Mouse (Mus musculus): ENCODE measurements around the gene Fndc7. TPM values are rescaled to one million over a fixed set of nuclear protein-coding genes. Genes with fewer than 3 reads are reported as not detected.
A peak's percentile ranks its signal among the peaks of the same experiment; 100 is the strongest.

Gene Fndc7
- under 1 TPM in 1 of 2 experiments, not detected in 1; 0.09 TPM for total RNA-seq (2021)

DNA sequence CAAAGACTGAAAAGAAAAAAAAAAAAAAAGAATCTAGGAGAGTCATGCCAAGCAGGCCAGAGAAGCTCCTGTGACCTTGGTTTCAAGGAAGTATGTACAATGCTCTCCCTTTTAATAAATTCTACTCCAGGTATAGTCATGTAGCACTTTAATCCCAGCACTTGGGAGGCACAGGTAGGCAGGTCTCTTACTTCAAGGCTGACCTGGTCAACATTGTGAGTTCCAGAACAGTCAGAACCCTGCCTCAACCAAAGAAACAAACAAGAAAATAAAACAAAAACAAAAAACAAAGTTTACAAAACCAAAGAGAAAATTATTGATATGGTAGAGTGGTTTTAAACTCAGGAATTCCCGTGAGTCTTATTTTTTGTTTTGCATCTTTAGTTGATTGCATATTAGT lies at the start of gene Fndc7:
TSS of gene Fndc7 (minus strand) at position 101 of the 400 bp plus-strand sequence.
- no peak for DNase-seq (ENCODE audit: low spot score in 2 of 2)
- intact Hi-C loops (cut with DNase I) = no loop called here

DNA sequence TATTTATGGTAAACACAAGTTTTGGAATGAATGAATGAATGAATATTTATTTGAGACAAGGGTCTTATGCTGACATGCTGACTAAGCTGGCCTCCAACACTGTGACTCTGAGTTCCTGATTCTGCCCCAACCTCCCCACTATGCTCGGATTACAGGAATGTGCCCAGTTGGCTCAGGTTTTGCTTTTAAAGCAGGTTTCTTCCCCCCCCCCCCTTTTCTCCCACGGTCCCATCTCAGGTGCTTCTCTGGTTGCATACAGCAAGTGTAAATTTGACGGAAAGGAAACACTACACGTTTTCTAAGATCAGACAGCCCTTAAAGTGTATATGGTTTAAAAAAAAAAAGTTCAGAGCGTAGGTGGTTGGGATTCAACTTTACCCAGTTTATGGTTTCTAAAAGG lies 49.8 kb upstream of the Fndc7 start, which contains the start of gene Henmt1:
TSS of gene Henmt1 (plus strand) at position 301 of the 400 bp plus-strand sequence.
- intact Hi-C loops (cut with DNase I) = no loop called here
- no peak for DNase-seq (ENCODE audit: low spot score in 2 of 2)

DNA sequence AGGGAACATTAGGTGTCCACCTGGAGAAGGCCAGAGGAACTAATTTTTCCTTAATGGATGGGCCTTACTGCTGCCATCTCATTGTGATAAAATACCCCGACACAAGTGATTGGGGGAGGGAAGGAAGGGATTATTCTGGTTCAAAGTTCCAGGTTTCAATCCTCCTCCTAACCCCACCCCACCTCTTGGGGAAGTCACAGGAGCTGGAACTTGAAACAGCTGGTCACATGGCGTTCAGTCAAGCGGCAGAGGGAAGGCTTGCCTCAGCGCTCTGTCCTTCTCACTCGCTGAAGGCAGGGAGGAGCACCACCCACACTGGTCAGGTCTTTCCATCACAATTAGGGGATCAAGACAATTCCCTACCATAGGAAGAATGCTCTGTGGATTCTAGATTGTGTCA lies 48.9 kb upstream of the Fndc7 start:
- no peak for DNase-seq (ENCODE audit: low spot score in 2 of 2)
- intact Hi-C loops (cut with DNase I) = no loop called here

DNA sequence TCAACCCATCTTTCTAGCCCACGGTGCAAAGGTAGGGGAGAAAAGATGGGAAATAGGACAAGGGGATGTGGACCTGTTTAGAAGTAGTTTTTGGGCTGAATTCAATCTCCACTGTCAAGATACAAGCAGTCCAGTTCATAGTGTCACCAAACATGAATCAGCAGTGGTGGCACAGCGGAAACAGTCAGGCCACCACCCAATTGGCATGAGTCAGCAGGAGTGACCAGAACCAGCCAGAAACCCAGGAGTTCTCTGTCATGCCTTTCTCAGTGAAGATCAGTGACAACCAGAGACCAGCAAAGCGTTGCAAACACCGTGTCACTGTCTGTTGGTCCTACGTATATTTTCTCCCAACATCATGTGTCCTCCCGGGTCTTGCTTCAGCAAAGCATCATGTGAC lies 43.7 kb upstream of the Fndc7 start:
- intact Hi-C loops (cut with DNase I) = no loop called here
- DNase-seq (ENCODE audit: low spot score in 2 of 2) = no peak

DNA sequence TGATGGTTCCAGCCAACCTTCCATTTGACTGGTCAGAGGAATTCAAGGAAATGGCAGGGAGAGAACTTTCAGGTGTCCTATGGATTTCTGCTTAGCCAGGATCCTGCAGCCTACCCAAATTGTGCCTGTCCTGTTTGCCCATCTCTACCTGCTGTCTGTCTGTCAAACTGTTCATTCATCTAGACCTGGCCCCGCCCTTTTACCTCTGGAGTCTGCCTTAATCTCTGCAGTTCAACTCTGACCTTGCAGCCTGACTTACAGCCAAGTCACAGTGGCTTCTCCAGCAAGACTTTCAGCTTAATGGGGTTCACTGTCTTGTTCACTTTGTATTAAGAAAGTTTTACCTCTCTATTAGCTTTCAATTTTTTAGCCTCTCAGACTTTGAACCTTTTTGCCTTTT lies 36.5 kb upstream of the Fndc7 start:
- DNase-seq (ENCODE audit: low spot score in 2 of 2) = no peak
- intact Hi-C loops (cut with DNase I) = no loop called here

DNA sequence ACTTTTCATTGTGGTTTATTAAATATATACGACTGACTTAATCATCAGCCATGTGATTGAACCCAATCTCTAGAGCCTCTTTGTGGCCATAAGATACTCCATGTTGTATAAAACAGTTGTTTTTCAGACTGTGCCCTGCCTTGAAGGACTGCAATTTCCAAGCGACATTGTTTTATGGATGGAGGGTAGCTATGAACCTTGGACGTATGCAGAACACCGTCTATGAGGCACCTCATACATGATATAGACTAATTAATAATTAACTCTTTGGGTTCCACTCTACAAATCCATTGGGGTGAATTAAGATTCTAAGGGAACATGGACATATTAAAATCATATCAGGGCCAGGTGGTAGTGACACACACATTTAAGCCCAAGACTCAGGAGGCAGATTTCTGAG lies 35.9 kb upstream of the Fndc7 start:
- intact Hi-C loops (cut with DNase I) = no loop called here
- no peak for DNase-seq (ENCODE audit: low spot score in 2 of 2)

DNA sequence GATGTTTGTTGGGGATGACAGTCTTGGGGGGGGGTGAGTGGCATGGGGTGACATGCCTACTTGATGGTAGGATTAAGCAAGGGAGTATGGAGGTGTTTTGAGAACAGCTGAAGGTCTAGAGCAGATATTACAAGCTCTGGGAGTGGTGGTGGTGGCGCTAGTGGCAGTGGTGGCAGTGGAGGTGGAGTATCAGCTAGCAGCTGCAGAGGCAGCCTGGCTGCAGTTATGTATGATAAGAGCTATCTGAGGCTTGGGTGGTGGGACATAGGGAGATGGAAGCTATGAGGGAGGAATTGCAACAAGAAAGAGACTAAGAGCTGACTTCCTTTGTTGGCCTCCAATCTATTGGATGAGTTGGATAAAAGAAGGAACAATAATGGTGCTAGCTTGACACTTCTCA lies 32.0 kb upstream of the Fndc7 start:
- no peak for DNase-seq (ENCODE audit: low spot score in 2 of 2)

DNA sequence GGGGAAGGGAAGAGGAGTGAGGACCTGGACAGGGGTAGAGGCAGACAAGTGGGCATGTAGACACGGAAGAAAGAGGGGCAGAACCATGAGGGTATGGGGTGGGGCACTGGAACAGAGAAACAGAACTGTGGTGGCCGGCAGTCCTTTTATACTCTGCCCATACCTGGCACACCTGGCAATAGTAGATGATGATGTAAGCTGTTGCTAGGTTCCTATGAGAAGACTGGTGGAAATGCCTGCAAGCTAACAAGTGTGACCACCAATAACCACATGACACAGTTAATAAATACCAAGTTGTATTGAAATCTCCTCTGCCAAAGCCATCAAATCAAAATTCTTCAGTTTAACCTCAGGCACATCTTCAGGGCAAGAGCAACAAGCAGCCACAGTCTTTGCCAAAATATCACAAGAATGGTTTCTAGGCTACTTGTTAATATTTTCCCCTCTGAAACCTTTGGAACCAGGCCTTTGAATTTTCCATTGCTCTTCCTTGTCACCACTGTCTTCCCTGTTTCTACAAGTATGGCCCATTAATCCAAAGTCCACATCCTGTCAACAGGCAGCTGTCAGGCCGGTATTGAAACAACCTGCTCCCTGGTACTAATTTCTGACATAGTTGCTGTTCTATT lies 30.7 kb upstream of the Fndc7 start:
- intact Hi-C loops (cut with DNase I) = no loop called here
- DNase-seq (ENCODE audit: low spot score in 2 of 2) = no peak

More for the DNA sequence above, 32.0 kb upstream of the Fndc7 start:
- intact Hi-C loops (cut with DNase I) = no loop called here

DNA sequence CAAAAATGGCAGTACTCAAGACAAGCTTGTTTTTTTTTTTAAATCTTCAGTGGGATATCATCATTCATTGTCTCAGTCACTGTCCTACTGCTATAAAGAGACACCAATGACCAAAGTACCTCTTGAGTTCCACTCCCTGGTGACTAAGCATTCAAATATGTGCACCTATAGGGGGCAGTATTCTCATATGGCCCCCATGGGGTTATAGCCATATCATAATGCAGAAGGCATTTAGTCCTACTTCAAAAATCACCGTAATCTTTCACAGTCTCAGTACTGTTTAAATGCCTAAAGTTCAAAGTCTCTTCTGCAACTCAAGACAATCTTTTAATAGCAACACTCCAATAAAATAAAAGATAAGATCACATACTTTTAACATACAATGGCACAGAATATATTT lies 29.0 kb upstream of the Fndc7 start:
- DNase-seq (ENCODE audit: low spot score in 2 of 2) = no peak
- intact Hi-C loops (cut with DNase I) = loop anchor here (10.0 kb wide), 1 partner anchor 576 kb away; no protein-coding TSS in a partner anchor

DNA sequence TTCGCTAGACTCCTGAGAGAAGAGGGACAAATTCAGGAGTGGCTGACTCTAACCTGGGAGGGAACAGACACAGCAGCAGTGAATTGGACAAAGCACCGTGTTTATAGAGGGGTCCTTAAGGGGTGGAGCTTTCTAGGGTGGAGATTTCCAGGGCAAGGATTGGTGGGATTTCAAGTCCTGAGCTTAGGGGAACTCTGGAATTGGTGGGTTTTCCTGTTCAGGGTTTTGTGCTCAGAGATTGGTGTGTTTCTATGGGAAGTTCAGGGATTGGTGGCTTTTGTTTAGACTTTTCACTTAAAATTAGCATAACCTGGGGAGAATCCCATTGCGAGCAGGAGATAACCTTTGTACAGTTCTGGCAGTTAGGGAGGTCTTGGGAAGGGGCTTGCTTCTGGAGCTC lies 28.2 kb upstream of the Fndc7 start:
- intact Hi-C loops (cut with DNase I) = loop anchor here (10.0 kb wide), 1 partner anchor 577 kb away; no protein-coding TSS in a partner anchor
- DNase-seq (ENCODE audit: low spot score in 2 of 2) = no peak

DNA sequence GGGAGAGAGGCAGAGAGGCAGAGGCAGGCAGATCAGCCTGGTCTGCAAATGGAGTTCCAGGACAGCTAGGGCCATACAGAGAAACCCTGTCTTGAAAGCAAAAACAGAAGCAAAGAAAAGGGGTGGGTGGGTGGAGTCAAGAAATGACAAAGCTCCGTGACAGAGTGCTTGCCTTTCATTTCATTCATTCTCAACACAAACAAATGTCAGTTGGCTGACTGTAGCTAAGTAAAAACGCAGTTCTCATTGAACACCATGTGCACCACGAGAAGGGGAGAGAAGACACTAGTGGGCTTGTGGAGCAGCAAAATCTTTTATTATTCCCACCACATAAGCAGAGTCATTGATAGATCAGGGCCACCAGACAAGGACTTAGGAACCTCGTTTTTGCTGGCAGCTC lies 27.0 kb upstream of the Fndc7 start:
- intact Hi-C loops (cut with DNase I) = loop anchor here (10.0 kb wide), 1 partner anchor 578 kb away; no protein-coding TSS in a partner anchor
- DNase-seq (ENCODE audit: low spot score in 2 of 2) = no peak

DNA sequence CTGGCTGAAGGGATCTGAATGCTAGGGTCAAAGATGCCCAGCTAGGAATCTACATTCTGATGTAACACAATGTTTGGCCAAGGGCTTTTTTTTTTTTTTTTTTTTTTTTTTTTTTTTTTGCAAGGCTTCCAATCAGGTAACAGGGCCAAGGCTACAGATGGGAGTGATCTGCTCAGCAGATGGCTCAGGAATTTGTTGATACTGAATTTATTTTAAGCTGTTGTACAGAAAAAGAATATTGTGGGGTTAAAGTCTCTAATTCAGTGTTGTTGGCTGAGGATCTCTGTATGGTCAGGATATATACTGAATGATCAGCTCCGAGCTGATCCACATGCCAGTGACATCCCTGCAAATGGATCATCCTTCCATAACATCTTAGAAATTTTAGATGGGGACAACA lies 26.2 kb upstream of the Fndc7 start:
- peak in 1 of 2 experiments; percentile 42 for DNase-seq (ENCODE audit: low spot score in 2 of 2)
- intact Hi-C loops (cut with DNase I) = loop anchor here (10.0 kb wide), 1 partner anchor 579 kb away; no protein-coding TSS in a partner anchor

DNA sequence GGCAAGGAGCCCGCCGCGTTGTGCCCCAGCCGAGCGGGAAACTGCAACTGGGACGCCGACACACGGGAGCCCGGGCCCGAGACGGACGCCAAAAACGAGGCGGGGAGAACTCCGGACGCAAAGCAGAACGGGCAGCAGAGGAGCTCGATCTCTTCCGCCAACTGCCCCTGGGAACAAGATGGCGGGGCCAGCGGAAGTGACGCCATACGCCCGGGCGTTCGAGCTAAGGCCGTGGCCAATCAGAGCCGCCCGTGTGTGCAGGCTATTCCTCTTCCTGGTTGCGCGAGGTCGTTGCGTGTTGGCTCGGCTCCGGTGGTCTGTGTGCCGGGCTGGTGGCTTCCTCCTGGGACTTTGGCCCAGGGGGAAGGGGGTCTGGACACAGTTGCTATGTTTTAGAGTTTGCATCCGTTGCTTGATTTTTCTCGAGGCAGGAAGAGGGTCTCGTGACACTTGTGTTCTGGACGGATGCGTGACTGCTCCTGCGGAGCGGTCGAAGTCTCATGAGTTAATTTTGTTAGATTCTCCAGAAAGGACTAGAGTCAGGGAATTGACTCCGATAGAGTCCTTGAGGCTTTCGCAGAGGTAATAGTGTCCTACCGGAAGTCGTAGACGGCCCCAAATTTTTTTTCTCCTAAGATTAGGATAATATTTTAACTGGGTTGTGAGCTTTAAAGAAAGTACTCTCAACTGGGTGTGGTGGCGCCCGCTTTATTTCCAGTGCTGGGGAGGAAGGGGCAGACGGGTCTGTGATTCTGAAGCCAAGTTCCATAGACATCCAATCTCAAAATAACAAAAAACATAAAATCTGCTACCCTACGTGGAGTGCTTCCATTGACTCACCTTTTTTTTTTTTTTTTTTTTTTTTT lies 22.0 kb upstream of the Fndc7 start, which contains the start of gene Prpf38b:
TSS of gene Prpf38b (minus strand) at position 180 of the 866 bp plus-strand sequence.
- peak; percentile 96 to 97 for DNase-seq (ENCODE audit: low spot score in 2 of 2)
- intact Hi-C loops (cut with DNase I) = loop anchor here (5.0 to 10.0 kb wide), 6 partner anchors 51 to 583 kb away; partner anchors contain the start of genes Gpsm2 and Stxbp3

DNA sequence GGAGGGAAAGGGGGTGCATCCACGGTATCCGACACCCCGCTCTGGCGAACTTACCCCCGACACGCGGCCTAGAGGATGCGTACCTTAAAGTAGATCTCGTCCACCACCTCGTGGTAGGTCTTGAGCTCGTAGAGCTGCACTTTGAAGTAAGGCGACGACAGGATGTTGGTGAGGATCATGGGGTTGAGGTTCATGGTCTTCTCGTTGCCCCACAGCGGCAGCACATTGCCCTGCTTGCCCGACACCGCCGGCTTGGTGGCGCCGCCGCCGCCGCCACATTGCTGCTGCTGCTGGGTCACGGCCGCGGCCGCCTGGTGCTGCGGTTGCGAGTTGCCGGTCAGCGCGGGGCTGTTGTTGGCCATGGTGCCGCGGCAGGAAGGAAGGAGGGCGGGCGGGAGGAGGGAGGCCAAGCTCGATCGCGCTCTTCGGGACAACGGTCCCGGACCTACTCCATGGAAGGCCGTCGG lies 21.3 kb upstream of the Fndc7 start:
- intact Hi-C loops (cut with DNase I) = loop anchor here (5.0 to 10.0 kb wide), 6 partner anchors 51 to 584 kb away; partner anchors contain the start of genes Gpsm2 and Stxbp3

DNA sequence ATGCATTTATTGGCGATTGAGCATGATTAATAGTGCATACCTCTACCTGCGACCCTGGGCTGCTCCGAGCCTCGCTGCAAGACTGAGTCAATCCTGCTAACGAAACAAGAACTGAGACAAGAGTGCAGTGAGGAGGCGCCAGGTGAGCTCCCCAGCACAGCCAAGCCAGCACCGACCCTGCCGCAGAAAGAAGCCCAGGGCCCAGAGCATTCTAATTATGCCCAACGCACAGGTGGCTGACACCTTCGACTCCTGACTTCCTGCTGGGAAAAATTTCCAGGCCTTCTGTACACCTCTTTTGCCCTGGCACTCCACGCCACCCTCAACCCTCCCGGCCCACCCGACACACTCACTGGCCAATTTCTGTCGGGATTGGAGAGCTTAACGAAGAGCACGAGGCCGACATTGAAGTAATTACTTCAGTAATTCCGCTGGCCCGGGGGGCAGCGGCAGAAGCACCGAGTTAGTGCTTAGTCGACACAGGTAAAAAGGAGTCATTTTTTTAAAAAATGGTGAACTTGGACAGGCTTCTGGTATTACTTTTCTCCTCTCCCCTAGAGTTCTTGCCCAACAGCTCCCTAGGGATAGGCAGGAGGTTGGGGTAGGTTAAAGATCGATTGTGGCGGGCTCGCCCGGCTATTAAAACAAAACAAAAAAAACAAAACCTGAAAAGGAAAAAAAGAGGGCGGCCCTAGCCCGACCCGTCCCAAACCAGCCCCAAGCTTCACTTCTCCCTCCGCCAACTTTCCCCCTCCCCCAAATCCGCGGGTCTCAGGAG lies 20.7 kb upstream of the Fndc7 start:
- intact Hi-C loops (cut with DNase I) = loop anchor here (5.0 to 10.0 kb wide), 6 partner anchors 52 to 584 kb away; partner anchors contain the start of genes Gpsm2 and Stxbp3
- DNase-seq (ENCODE audit: low spot score in 2 of 2) = no peak

More for the DNA sequence above, 21.3 kb upstream of the Fndc7 start:
- peak; percentile 54 to 56 for DNase-seq (ENCODE audit: low spot score in 2 of 2)

DNA sequence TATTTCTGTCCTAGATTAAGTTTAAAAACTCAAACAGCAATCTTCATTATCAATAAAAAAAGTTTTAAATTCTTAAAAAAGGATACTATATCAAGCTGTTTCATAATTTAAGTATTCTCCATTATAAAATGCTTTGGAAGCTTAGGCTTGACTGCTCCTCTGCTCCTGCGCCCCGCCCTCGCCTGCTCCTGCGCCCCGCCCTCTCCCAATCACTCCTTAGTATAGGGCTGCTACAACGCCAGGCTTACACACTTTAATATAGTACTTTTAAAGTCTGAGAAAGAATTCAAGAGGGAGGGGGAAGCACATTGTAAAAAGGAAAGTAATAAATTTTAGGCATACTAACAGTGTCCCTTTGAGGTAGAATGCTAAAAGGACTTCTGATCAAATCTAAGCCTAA lies 13.1 kb upstream of the Fndc7 start:
- intact Hi-C loops (cut with DNase I) = loop anchor here (10.0 kb wide), 1 partner anchor 228 kb away; no protein-coding TSS in a partner anchor
- no peak for DNase-seq (ENCODE audit: low spot score in 2 of 2)

DNA sequence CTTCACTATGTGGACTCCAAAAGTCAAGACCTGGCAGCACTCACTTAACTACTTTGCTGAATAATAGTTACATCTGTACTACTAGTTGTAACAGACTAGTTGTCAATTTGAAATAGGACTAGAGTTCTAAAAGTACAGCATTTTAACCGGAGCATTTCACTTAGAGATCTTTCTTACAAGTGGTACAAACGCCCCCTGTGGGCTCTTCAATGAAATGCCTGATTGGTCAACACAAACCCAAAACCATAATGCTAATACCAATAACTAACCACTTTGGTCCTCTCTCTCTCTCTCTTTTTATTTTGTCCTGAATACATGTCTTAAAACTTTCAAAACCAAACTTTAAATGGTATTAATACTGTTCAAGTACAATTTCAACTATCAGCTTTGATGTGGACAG lies 12.2 kb upstream of the Fndc7 start:
- intact Hi-C loops (cut with DNase I) = loop anchor here (10.0 kb wide), 1 partner anchor 227 kb away; no protein-coding TSS in a partner anchor
- DNase-seq (ENCODE audit: low spot score in 2 of 2) = no peak

DNA sequence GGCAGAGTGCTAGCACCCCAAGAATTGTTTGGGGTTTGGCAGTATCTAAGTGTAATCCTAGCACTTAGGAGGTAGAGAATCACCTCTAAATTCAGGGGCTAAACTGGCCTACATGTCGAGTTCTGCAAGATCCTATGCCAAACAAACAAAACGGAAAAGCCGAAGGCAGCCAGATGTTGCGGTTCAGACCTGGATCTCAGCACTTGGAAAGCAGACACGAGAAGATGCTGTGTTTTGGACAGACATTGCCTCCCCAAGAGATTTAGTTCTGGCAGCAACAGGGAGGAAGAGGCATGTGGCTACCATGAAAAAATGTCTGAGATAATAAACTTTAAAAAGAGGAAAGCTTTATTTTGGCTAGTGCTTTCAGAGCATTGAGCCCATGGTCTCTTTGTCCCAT lies 10.9 kb upstream of the Fndc7 start:
- intact Hi-C loops (cut with DNase I) = loop anchor here (10.0 kb wide), 1 partner anchor 226 kb away; no protein-coding TSS in a partner anchor
- no peak for DNase-seq (ENCODE audit: low spot score in 2 of 2)

DNA sequence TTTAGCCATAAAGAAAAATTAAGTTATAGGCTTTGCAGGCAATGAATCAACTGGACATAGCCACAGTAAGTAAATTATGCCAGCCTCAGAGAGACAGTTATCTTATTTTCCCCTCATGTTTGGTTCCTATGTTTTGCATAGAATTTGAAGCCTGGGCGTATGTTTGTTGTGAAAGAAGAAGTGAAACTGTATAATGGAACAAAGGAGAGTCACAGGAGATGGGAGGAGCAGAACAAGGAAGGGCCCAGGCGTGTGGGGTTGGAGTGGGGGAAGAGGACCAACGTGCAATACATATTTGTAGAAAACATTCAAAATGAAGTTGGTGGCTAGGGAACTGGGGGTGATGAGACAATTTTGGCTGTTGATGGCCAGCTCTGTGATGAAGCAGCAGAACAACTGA lies 10.3 kb upstream of the Fndc7 start:
- intact Hi-C loops (cut with DNase I) = loop anchor here (10.0 kb wide), 1 partner anchor 225 kb away; no protein-coding TSS in a partner anchor
- DNase-seq (ENCODE audit: low spot score in 2 of 2) = no peak
